Mouse (Mus musculus) kidney, postnatal 10 days (tissue): ENCODE measurements around the gene Elk4.

Experiments
- DNase-seq: peaks from one replicate; pipeline ENCODE4 v3.0.0; 2021; ENCODE audit warnings: mixed read lengths

Elk4 gene

DNA sequence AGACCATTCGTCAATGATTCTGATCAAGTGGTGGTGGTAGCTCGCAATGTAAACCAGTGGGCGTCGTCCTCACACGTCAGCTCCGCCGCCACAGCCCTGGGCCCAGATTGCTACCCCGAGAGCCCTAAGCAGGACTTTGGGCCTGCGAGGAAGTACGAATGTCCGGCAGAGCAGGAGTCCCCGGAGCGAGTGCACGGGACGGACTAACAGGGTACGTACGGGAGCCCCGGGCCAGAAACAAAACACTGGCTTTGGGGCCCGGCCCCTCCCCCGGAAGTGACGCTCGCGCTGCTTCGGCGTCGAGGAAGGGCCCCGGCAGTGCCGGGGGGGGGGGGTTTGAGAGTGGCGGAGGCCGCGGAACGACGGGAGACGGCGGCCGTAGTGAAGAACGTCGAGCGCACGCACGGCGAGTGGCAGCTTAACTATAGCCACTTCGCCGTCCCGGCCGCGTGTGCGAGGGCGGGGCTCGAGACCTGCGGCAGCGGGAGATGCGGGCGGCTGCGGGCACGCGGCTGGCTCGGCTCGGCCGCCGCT, at the start of gene Elk4:
Elk4 (plus strand) TSS at position 326 of the 534 bp plus-strand sequence.
- peak; percentile 97 for DNase-seq

DNA sequence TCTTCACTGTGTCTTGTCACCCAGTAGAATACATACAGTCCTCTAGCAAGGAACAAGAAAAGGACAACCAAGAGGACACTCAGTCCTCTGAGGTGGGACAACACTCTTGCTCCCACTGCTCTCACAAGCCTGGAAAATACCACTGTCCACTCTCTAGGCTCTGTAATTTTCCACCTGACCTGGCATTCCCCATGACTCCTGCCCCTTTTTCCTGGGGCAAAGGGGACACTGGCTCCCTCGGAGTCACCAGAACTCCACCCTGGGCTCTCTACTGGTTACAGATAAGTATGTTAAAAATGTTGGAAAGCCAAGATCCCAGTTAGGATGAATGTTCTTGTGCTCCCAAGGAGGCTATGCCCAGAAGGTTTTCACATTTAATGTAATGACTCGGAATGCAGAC, 46.4 kb upstream of the Elk4 start:
- no peak for DNase-seq

DNA sequence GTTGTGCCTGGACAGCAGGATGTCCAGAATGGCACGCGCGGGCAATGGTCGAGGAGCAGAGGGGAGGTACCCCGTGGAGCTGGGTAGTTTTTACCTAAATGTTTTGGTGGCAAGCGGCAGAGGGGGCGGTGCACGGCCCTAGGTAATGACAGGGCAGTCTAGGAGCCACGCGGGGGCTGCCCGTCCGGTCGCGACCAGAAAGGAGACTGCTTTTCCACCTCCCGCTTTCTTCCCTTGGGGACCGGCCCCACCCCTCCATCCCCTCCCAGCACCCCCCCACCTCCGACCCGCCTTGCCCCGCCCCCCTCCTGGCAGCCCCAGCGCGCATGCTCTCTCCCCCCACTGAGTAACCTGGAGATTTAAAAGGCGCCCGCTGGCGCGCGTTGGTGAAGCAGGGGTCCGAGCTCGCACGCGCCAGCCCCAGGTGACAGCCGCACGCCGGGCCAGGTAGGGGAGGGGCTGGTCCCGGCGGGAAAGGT, 44.8 kb upstream of the Elk4 start, which contains the start of gene Slc45a3:
Slc45a3 (plus strand) TSS at position 362 of the 479 bp plus-strand sequence.
- DNase-seq: peak; percentile 79

DNA sequence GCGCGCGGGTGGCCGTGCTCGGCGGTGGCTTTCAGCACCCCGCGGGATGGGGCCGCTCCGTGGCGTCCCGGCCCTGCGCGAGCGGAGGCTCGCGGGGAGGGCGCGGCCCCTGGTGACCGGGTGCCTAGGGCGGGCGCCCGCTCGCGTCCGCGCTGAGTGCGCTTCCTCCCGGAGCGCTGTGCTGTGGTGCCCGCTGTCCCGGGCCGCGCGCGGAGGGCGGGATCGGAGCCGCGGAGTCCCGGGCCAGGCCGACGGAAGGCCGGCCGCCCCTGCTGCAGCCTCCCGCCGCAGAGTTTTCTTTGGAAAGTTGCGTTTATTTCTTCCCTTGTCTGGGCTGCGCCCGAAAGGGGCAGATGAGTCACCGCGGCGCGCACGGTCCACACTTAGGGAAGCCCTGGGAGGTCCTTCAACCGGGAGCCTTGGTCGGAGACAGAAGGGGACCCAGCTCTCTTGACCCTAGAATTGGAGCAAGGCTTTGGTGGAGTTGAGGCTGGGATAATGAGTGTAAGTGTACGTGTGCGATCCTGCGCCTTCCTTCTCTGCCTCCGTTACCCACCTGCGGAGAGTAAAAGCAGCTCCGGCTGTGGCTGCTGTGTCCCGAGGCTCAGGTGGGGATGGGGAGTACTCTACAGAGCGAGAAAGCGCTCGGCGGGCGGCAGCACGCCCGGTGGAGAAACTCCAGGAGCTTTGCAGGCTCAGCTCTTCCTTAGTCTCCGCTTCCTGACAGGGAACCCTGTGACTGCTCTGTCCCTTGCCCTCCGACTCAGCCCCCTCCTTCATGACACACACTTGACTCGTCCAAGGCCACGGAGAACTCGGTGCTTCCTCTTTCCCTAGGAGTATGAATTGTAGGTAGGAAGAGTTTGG, 44.1 kb upstream of the Elk4 start:
- peak; percentile 60 for DNase-seq

DNA sequence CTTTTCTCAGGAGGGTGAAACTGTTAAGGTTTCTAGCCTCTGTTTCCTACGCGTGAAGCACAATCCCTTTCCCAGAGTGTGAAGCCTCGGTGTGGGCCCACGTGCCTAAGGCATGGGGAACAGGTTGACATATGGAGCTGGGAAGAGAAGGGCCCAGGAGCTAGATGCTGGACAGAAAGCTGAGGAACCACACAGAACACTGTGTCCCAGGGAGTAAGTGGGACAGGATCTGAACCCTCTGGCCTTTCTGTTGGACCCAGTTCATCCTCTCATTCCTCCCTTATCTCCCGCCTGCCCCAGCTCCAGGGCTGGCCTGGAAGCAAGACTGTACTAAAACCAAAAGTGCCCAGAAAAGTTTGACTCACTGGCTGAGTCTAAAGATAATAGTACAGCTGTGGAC, 43.3 kb upstream of the Elk4 start:
- no peak for DNase-seq

DNA sequence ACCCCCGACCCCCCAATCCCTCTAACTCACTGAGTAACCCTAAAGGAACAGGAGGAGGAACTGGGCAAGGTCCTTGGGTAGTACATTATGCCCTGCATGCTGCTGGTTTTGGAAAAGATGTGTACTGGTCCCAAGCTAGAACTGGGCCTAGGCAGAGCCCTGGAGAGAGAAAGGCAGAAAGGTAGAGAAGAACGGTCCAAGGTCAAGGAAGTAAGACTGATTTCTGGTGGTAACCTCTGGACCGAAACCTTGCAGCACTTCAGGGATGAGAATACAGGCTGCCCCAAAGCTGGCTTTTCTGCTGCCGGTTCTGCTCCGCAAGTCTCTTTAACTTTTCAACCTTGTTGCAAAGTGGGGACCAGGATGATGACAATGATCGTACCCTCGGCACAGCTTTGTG, 42.8 kb upstream of the Elk4 start:
- DNase-seq: no peak

DNA sequence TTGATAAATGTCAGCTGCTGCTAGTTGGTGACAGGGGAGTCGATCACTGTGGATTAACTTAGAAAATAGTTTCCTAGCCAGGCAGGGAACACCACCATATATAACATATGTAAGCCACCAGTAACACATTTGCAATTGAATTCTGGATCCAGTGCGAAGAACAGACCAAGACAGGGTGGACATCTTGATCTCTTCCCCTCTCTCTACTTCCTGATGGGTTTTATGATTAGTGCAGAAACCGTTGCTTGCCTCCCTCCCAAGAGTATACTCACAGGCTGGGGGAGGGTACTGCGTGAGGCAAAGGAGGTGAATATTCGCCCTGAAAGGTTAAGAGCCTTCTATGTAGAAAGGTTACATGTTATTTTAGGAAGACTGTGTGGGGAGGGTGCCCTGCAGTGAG, 41.6 kb upstream of the Elk4 start:
- no peak for DNase-seq

DNA sequence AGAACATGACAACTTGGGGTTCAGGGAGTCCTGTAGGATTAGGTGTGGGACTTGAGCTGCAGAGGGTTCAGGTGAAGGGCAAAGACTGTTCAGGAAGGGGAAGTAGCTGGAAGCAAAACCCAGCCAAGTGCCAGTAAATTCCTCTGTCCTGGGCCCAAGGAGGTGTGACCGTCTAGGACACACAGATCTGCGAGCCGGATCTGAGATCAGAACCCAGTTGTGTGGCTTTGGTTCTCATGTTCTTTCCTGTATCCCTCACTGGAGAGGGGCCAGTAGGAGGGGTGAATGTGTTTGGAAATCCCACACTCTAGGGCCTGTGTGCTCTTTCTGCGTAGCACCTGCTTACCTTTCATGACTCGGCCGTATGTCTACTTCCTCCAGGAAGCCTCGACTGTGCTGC, 40.1 kb upstream of the Elk4 start:
- DNase-seq: peak; percentile 28

DNA sequence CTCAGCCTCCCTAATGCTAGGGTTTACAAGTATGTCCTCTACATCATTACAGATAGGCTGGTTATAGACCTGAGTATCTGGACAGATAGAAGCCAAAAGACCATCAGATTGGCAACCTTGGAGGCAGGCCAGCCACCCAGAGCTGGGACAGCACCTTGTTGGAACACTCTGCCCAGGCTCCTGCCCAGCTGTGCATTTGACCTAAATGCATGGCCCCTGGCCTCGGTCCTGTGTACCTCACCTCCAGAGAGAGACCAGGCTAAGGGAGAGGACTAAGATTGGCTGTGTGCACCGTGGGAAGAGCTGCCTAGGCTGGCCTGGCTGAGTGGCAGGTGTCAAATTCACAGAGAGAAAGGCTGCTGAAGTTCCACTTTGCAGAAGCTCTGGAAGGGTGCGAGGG, 38.9 kb upstream of the Elk4 start:
- peak; percentile 28 for DNase-seq

DNA sequence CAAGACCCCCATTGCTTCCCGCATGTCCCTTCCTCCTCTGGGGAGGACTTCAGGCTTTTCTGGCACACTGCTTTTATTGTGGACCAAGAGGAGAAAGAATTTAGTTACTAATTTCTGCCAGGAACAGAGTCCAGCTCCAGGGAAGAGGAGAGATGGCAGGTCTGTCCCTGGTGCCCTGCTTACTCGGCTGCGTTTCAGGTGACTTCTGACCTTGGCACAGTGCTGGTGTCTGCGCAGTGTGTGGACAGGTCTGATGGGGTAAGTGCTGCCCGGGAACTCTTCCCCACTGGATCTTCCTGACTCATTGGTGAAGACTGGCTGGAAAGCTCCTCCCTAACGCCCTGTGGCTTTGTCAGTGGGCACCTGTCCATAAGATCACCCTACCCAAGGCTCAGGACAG, 38.4 kb upstream of the Elk4 start:
- DNase-seq: peak; percentile 68

DNA sequence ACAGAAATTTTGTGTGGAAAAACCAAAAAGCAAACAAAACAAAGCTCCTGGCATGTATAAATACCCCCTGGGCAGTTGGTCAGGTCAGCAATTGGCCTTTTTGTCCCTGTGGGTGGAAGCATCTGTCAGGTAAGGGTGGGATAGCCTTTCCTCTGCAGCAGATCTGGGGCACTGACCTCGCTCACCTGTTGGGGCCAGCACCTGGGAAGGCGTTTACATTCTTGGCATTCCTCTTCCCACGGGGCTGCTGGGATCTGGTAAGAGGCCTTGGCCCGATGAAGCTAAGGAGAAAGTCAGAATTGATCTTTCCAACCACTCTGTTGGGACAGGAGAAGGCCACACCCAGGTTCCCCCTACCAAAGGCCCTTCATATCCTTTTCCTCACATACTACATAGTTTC, 37.6 kb upstream of the Elk4 start:
- DNase-seq: peak; percentile 42

DNA sequence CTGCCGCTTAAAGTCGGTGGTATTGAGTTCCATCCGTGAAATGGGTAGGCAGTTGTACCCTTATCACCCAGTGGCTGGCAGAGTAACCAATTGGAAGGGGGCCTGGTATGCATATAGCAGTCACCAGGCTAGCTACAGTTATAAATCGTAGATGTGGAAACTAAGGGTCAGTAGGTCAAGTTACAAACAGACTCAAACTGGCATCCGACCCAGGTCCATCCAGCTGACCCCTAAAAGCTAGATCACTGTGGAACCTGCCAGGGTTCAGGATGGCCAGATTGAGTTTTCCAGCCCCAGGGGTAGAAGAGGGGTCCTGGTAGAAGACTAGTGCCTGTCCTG, 37.1 kb upstream of the Elk4 start:
- no peak for DNase-seq

DNA sequence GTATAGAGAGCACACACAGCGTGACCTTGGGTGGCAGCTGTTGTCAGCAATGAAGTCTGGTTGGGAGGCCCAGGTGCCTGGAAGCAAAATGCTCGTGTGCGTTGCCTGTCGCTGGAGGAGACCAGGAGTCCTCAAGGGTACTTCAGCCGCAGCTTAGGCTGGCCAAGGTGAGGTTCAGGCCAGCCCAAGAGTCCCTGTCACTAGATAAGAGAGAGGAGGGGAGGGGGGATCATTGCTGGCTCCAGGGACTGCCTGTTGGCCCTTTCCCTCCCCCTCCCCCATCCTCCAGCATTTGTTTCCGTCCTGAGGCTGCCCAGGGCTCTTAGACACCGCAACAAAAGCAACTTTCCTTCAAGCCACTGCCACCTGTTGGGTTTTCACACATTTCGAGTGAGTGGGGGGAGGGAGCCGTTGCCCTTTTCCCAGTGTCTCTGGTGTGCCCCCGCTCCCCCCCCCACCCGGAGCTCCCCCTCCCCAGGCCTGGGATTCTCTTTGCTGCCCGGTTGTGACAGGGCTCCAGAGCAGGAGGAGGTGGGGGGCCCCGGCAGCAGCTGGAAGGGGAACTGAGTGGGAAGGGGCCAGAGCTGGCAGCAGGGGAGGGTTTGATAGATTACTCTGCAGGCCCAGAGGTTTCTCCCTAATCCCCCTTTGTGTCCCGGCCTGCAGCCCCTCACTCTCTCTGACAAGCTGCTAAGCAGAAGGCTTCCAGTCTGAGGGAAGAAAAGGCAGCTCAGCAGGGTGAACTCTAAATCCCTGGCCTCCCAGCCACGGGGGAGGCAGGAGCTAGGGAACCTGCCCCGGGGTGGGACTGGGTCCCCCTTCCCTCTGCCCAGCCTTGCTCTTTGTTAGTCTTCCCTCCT, 36.5 kb upstream of the Elk4 start:
- DNase-seq: peak; percentile 28

DNA sequence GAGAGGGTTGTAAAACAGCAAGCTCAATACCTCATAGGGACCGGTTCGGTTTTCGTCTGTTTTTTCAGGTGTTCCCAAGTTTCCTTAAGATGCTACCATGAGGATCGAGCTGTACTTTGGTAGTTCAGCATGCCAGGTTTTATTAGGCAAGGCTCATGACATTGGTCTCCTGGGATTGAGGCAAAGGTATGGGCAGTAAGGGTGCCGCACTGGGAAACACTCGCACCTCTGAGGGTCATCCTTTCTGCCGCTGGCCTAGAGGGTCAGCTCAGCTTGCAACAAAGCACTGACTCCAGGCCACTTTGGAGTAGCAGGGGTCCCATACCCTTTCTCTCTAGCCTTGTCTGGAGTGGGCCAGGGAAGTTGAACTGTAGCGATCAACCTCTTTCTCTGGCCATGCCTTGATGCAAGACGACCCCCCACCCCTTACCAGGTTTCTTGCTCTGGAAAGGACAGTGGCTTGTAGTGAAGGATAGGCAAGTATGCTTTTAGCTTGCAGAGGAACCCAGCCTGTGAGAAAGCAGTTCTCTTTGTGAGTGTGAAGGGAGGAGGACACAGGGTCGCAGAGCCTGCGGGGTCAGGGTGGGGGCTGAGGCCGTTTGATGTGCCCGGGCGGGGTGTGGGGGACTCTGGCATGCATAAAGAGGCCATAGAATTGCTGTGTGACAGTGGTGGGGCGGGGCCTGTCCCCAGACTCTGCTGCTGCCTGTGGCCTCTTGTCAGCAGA, 35.5 kb upstream of the Elk4 start:
- peak; percentile 53 for DNase-seq

DNA sequence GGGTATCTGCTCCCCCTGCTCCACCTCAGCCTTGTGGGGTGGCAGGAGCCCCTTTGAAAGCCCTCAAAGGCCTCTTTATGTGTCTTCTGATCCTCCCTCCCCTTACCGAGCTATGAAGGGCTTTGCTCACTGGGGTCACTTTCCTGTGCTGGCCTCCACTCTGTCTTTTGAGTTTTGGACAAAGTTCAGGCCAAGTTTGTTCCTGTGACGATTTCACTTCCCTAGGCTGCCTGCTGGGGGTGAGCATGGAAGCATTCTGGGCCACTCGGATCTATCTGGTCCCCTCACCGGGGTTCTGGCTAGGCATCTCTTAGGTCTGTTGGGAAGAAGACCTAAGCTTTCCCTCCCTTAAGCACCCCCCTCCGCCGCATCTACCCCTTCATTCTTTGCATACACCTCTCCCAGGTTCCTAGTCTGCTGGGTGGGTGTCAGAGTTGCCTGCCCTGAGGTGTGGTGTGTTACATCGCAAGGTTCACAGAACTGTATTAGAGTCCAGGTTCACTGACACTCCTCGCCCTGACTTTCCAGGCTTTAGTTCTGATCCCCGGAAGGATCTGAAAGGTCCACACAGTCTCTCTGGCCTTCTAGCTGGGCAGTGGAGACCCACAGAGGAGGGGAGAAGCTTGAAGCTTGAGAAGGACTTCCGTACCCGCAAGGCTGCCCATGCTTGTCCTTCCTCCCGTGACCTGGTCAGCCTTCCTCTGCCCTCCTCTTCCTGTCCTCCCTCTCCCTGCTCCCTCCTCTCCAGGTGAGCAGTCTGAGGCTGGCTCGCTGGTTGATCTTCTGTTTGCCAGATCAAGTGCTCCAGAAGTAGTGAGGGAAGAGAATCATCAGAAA, 34.7 kb upstream of the Elk4 start:
- peak; percentile 53 for DNase-seq

DNA sequence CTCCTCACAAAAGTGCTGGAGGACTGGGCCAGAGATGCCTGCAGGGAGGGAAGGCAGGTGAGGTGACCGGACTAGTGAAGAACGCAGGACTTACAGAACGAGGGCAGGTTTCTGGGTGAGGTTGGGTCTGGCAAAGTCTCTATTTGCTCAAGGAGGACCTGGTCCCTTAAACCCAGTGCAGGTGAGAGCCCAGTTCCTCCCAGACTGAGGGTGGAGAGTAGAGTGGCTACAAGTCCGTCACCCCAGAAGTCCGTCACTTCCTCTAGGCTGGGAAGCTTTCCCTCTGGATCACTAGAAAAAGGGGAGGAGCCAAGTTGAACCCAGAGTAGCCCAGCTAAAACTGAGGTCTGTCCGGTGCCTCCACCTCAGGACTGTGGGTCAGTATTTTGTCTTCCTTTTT, 33.4 kb upstream of the Elk4 start:
- DNase-seq: no peak

DNA sequence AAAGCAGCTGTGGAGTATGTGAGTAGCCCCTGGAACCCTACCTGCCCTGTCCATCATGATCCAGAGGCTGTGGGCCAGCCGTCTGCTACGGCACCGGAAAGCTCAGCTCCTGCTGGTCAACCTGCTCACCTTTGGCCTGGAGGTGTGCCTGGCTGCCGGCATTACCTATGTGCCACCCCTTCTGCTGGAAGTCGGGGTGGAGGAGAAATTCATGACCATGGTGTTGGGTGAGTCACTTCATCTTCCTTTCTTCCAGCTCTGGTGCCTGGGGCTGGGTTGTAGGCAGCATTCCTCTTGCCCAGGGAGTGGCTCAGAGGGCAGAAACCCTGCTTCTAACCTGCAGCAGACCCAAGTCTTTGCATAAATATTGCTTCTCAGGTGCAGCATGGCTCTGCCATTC, 30.5 kb upstream of the Elk4 start:
- DNase-seq: no peak

DNA sequence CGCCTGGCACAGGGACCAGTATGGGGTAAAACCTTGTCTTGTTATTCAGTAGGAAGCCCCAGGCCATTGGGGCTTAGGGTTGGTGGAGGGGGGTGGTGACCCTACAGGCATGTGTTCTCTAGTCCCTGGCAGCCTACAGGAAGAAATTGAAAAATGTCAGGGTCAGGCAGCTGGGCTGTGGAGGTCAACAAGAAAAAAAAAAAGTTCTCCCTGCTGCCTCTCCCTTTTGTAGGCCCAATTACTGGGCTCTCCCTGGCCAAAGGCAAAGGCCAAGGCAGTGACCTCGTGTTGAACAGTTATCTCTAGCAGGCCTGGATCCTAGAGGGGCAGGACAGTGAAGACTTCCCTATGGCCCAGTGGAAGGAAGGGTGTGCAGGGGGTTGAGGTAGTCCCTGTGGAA, 26.9 kb upstream of the Elk4 start:
- DNase-seq: no peak

DNA sequence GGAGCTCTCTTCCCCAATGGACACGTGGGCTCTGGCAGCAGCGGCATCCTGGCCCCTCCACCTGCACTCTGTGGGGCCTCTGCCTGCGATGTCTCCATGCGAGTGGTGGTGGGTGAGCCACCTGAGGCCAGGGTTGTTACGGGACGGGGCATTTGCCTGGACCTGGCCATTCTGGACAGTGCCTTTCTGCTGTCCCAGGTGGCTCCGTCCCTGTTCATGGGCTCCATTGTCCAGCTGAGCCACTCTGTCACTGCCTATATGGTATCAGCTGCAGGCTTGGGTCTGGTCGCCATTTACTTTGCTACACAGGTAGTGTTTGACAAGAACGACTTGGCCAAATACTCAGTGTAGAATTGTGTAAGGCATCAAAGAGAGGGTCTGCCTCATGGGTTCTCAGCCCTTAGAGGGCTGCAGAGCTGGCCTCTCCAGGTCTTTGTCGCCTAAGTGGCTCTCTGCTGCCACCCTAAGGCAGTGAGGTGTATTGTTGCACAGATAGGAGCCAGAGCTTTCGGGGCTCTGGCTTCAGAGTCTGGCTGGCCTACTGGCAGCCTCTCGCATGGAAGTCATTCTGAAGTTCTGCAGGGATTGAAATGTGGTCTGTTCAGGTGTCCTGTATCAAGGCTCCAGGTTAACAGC, 25.9 kb upstream of the Elk4 start:
- peak; percentile 89 for DNase-seq

DNA sequence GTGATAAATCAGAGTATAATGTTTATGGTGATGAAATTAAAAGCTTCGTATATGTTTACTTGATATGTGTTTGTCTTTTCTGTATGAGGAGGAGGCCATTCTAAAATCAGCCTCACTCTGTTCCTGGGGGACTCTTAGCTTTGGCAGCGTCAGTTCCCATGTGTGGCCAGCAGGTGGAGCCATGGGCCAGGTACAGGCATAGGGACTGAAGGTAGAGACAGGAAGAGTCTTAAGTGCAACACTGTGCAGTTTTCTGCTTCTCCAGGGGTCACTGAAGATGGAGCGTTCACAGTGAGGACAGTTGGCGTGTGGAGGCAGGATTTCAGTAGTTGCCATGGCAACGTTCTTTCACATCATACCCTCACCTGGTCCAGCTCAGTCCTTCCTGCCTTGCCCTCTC, 24.5 kb upstream of the Elk4 start:
- DNase-seq: peak; percentile 87

DNA sequence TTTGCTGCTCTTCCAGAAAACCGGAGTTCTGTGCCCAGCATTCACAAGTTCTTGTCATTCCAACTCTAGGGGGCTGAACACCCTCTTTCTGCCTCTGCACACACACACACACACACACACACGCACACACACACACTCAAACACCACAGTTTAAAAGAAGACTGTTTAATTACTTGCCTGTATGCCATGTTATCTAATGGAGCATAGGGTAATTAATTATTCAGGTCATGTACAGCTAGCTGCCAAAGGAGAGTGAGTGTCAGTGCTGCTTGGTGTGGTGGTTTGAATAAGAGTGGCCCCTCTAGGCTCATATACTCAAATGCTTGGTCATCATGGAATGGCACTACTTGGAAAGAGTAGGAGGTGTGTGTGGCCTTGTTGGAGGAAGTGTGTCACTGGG, 23.6 kb upstream of the Elk4 start:
- no peak for DNase-seq

DNA sequence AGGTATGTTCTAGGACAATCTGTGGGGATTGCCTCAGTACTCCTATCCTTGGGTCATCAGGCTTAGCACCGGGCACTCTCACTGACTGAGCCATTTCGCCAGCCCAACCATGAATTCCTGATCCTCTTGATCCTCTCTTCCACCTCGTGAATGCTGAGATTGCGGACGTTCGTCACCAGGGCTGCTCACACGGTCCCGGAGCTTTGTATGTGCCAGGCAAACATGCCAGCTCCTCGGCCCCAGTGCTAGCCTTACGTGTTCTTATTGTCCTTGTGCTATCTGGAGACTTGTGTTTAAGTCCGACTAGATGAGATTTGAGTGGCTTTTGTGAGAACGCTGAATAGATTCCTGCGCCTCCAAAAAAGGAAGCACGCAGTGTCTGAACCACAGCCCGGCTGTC, 20.0 kb upstream of the Elk4 start:
- no peak for DNase-seq
